26 mouse cellular contexts compared by ENCODE assay signal in the genomic region with DNA sequence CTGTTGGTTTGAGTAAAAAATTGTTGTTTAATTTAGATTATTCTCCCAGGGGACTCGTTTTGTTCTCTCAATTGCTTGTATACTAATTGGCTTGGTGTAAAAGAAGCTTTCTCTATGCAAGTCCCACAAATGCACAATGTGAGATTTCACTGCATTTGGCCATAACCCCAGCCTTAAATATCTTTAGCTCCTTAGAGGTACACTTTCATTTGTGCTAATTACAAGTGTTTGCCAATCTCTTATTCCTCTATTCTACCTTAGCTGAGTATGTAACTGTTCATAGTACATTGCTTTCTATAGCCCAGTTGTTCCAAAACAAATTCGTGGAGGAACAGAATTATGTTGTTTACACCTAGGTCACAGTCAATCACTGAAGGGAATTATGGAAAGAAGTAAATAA.
DNase-seq lines count a peak whose midpoint lies in the region; ATAC-seq lines count a peak whose summit lies in the region.
"Had no signal": no experiment of that assay in that cellular context is flagged by ENCODE, and none has a peak within 500 bp of the region (broad histone marks: within the 10 kb centered on the region; RNA-seq: fewer than 3 reads in every experiment).

No protein-coding gene starts in this region.

- peak; percentile 52; the same call in 1 of the 2 replicates for ATAC-seq in hindbrain, embryonic 16.5 days
- no peak for ATAC-seq in hindbrain, embryonic 13.5 days (ENCODE audit: low FRiP score)
- peak; percentile 63 for ATAC-seq in neural tube, embryonic 13.5 days (ENCODE audit: low read depth)
- ATAC-seq in neural tube, embryonic 15.5 days (ENCODE audit: low FRiP score) = peak; percentile 80
- no peak for ATAC-seq in granulocyte monocyte progenitor cell, adult 5-6 weeks (replicated peaks; ENCODE audit: poor library complexity, severe bottlenecking)
- ATAC-seq: CD4-positive, CD25-positive, alpha-beta regulatory T cell, adult 4 months; forebrain, embryonic 15.5 days; intestine, embryonic 15.5 days had no signal

- WGBS in hindbrain, embryonic 16.5 days = 59% methylated on average over 2 of the region's 2 CpGs
- WGBS in hindbrain, embryonic 13.5 days = 70% methylated on average over 2 of the region's 2 CpGs
- 61% methylated on average over 2 of the region's 2 CpGs for WGBS in neural tube, embryonic 13.5 days
- 41% methylated on average over 2 of the region's 2 CpGs for WGBS in neural tube, embryonic 15.5 days

- no peak overlapping the region for H3K4me3 ChIP-seq in hindbrain, embryonic 16.5 days (ENCODE audit: low read length)
- H3K4me3 ChIP-seq in hindbrain, embryonic 13.5 days = no peak overlapping the region
- H3K4me3 ChIP-seq in neural tube, embryonic 13.5 days = no peak overlapping the region
- no peak overlapping the region for H3K4me3 ChIP-seq in neural tube, embryonic 15.5 days (replicated peaks)
- H3K4me3 ChIP-seq: embryonic facial prominence, embryonic 10.5 days; embryonic facial prominence, embryonic 13.5 days; erythroblast, embryonic 14.5 days; forebrain, embryonic 12.5 days; forebrain, embryonic 15.5 days; heart, adult 2 months; heart, embryonic 10.5 days; heart, embryonic 13.5 days; intestine, embryonic 15.5 days had no signal

- H3K4me1 ChIP-seq in hindbrain, embryonic 16.5 days (ENCODE audit: control insufficient read depth, insufficient read depth, low read depth, low read length) = no peaks in the 10 kb centered on the region
- no peaks in the 10 kb centered on the region for H3K4me1 ChIP-seq in hindbrain, embryonic 13.5 days (replicated peaks)
- H3K4me1 ChIP-seq in neural tube, embryonic 13.5 days (replicated peaks) = no peaks in the 10 kb centered on the region
- no peaks in the 10 kb centered on the region for H3K4me1 ChIP-seq in neural tube, embryonic 15.5 days
- H3K4me1 ChIP-seq: embryonic facial prominence, embryonic 10.5 days; embryonic facial prominence, embryonic 13.5 days; forebrain, embryonic 12.5 days; forebrain, embryonic 15.5 days; heart, embryonic 10.5 days; heart, embryonic 13.5 days; intestine, embryonic 15.5 days had no signal

- no peaks in the 10 kb centered on the region for H3K27me3 ChIP-seq in hindbrain, embryonic 16.5 days (replicated peaks; ENCODE audit: control insufficient read depth, insufficient read depth, low read length)
- H3K27me3 ChIP-seq in hindbrain, embryonic 13.5 days = no peaks in the 10 kb centered on the region
- no peaks in the 10 kb centered on the region for H3K27me3 ChIP-seq in neural tube, embryonic 13.5 days
- no peaks in the 10 kb centered on the region for H3K27me3 ChIP-seq in neural tube, embryonic 15.5 days (replicated peaks)
- H3K27me3 ChIP-seq: embryonic facial prominence, embryonic 13.5 days; forebrain, embryonic 12.5 days; forebrain, embryonic 15.5 days; heart, embryonic 13.5 days; intestine, embryonic 15.5 days had no signal

- no peaks in the 10 kb centered on the region for H3K36me3 ChIP-seq in hindbrain, embryonic 16.5 days (ENCODE audit: control insufficient read depth, insufficient read depth, low read length)
- no peaks in the 10 kb centered on the region for H3K36me3 ChIP-seq in hindbrain, embryonic 13.5 days
- H3K36me3 ChIP-seq in neural tube, embryonic 13.5 days = no peaks in the 10 kb centered on the region
- H3K36me3 ChIP-seq in neural tube, embryonic 15.5 days = no peaks in the 10 kb centered on the region
- H3K36me3 ChIP-seq: embryonic facial prominence, embryonic 10.5 days; embryonic facial prominence, embryonic 13.5 days; forebrain, embryonic 12.5 days; forebrain, embryonic 15.5 days; heart, embryonic 10.5 days; heart, embryonic 13.5 days; intestine, embryonic 15.5 days had no signal

- no peak overlapping the region for H3K9ac ChIP-seq in hindbrain, embryonic 16.5 days (ENCODE audit: low read depth, low read length)
- no peak overlapping the region for H3K9ac ChIP-seq in hindbrain, embryonic 13.5 days
- H3K9ac ChIP-seq in neural tube, embryonic 13.5 days = no peak overlapping the region
- no peak overlapping the region for H3K9ac ChIP-seq in neural tube, embryonic 15.5 days (replicated peaks)
- H3K9ac ChIP-seq: embryonic facial prominence, embryonic 13.5 days; forebrain, embryonic 12.5 days; forebrain, embryonic 15.5 days; heart, embryonic 13.5 days; intestine, embryonic 15.5 days had no signal

- no peak overlapping the region for H3K27ac ChIP-seq in hindbrain, embryonic 16.5 days (ENCODE audit: low read depth, low read length)
- H3K27ac ChIP-seq in hindbrain, embryonic 13.5 days = no peak overlapping the region
- no peak overlapping the region for H3K27ac ChIP-seq in neural tube, embryonic 13.5 days (replicated peaks)
- no peak overlapping the region for H3K27ac ChIP-seq in neural tube, embryonic 15.5 days (replicated peaks)
- H3K27ac ChIP-seq: embryonic facial prominence, embryonic 10.5 days; embryonic facial prominence, embryonic 13.5 days; forebrain, embryonic 12.5 days; forebrain, embryonic 15.5 days; heart, adult 2 months; heart, embryonic 10.5 days; heart, embryonic 13.5 days; intestine, embryonic 15.5 days had no signal

- H3K9me3 ChIP-seq in hindbrain, embryonic 16.5 days (ENCODE audit: control insufficient read depth, low read length) = no peaks in the 10 kb centered on the region
- no peaks in the 10 kb centered on the region for H3K9me3 ChIP-seq in hindbrain, embryonic 13.5 days
- H3K9me3 ChIP-seq in neural tube, embryonic 13.5 days = no peaks in the 10 kb centered on the region
- no peaks in the 10 kb centered on the region for H3K9me3 ChIP-seq in neural tube, embryonic 15.5 days (replicated peaks)
- H3K9me3 ChIP-seq: embryonic facial prominence, embryonic 10.5 days; embryonic facial prominence, embryonic 13.5 days; forebrain, embryonic 12.5 days; forebrain, embryonic 15.5 days; heart, embryonic 10.5 days; heart, embryonic 13.5 days; intestine, embryonic 15.5 days had no signal

- no peak for DNase-seq in neural tube, embryonic 10.5 days (ENCODE audit: extremely low spot score, low spot score)
- DNase-seq: adrenal gland, adult 2 months; adrenal gland, postnatal 14 days; cerebellum, adult 11-12 months; cerebellum, adult 8-10 months; cerebellum, postnatal 10 days; cerebellum, postnatal 36 days; embryo, embryonic 11 days; gastrocnemius, postnatal 25 days; heart, adult 2 months; heart, postnatal 14 days; heart, postnatal 4 days had no signal

- no peak overlapping the region for H3K4me2 ChIP-seq in hindbrain, embryonic 16.5 days (ENCODE audit: low read length)
- no peak overlapping the region for H3K4me2 ChIP-seq in hindbrain, embryonic 13.5 days
- no peak overlapping the region for H3K4me2 ChIP-seq in neural tube, embryonic 13.5 days
- H3K4me2 ChIP-seq in neural tube, embryonic 15.5 days = no peak overlapping the region
- H3K4me2 ChIP-seq: embryonic facial prominence, embryonic 13.5 days; forebrain, embryonic 12.5 days; forebrain, embryonic 15.5 days; heart, embryonic 13.5 days; intestine, embryonic 15.5 days had no signal

Comparison
In these comparisons a context has a peak if more than half of its experiments do, and no peak if none do; other contexts are left out.
1. ATAC-seq: peak in hindbrain, embryonic 16.5 days (single experiment), neural tube, embryonic 13.5 days (single experiment) and neural tube, embryonic 15.5 days (single experiment); none in hindbrain, embryonic 13.5 days (single experiment) and granulocyte monocyte progenitor cell, adult 5-6 weeks (single experiment).